Mouse (Mus musculus) brain, embryonic 14.5 days (tissue): ENCODE data around the gene Arhgef40.
"Not testable (repeated sequence)": the region's sequence is repeated elsewhere in the genome, so short reads cannot be mapped to it uniquely, and the experiment has no call there.

Experiments
- CTCF ChIP-seq: fragments of 200-500 bp; IDR thresholded peaks from 2 replicates; pipeline ENCODE4 v1.5.1; 2012; ENCODE audit warnings: inconsistent platforms, mild to moderate bottlenecking, moderate library complexity, borderline replicate concordance; ENCODE audit not compliant: insufficient read depth, insufficient read length; ENCODE audit errors: extremely low read depth
- POLR2A ChIP-seq: fragments of 200-500 bp; IDR thresholded peaks from 2 replicates; pipeline ENCODE4 v1.6.1; 2012; ENCODE audit warnings: mild to moderate bottlenecking, inconsistent platforms, borderline replicate concordance; ENCODE audit not compliant: poor library complexity, insufficient read depth, insufficient read length, severe bottlenecking; ENCODE audit errors: extremely low read depth

DNA sequence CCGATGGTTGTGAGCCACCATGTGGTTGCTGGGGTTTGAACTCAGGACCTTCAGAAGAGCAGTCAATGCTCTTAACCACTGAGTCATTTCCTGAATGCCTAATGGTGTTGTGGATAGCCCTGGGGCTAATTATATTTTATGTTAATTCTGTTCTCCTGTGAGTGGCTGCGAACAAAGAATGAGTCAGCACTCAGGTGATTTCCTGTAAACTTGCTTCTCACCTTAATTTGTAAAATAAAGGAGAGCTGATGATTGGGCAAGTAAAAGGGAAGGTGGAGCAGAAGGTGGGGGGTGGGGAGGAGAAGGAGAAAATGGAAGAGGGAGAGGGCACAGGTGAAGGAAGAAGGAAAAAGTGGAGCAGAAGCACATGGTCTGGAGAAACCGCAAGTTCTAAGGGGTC is 68.2 kb downstream of the Arhgef40 start:
- TF ChIP-seq CTCF, POLR2A: not testable (repeated sequence)
